In the genomic region with DNA sequence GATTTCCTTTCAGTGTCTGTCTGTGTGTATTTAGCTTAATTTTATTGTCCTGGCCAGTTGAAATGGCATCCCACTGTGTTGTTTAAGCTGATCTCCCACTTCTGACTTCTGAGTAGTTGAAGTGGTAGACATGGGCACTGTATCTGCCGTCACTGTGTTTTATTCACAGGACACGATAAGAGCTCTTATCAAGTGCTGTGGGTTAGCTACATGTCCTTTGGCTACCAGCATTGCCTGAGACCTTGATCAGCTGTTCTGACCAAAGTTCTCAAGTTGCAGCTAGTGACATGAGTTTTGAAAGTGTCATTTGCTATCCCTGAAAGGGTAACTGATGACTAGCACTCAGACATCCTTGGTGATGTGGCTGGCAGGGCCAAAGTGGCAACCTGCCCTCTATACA, we compare ENCODE assay signal across 27 mouse cellular contexts.
"Had no signal": no experiment of that assay in that cellular context is flagged by ENCODE, and none has a peak within 500 bp of the region (broad histone marks: within the 10 kb centered on the region; RNA-seq: fewer than 3 reads in every experiment).

No protein-coding gene starts in this region.

- H3K27ac ChIP-seq: embryonic facial prominence, embryonic 10.5 days; embryonic facial prominence, embryonic 12.5 days; embryonic facial prominence, embryonic 13.5 days; embryonic facial prominence, embryonic 15.5 days; forebrain, embryonic 10.5 days; forebrain, embryonic 12.5 days; forebrain, embryonic 13.5 days; forebrain, embryonic 15.5 days; gastrocnemius, adult 2 months; heart, adult 2 months had no signal

- ATAC-seq: forebrain, embryonic 13.5 days; forebrain, embryonic 14.5 days; forebrain, embryonic 15.5 days; forebrain, embryonic 16.5 days; forebrain, postnatal 0 days had no signal

- H3K4me1 ChIP-seq: embryonic facial prominence, embryonic 10.5 days; embryonic facial prominence, embryonic 12.5 days; embryonic facial prominence, embryonic 13.5 days; embryonic facial prominence, embryonic 15.5 days; forebrain, embryonic 10.5 days; forebrain, embryonic 12.5 days; forebrain, embryonic 13.5 days; forebrain, embryonic 15.5 days had no signal

- H3K4me3 ChIP-seq: embryonic facial prominence, embryonic 10.5 days; embryonic facial prominence, embryonic 12.5 days; embryonic facial prominence, embryonic 13.5 days; embryonic facial prominence, embryonic 15.5 days; erythroblast, embryonic 14.5 days; forebrain, embryonic 10.5 days; forebrain, embryonic 12.5 days; forebrain, embryonic 13.5 days; forebrain, embryonic 15.5 days; gastrocnemius, adult 2 months; heart, adult 2 months had no signal

- H3K9me3 ChIP-seq: embryonic facial prominence, embryonic 10.5 days; embryonic facial prominence, embryonic 12.5 days; embryonic facial prominence, embryonic 13.5 days; embryonic facial prominence, embryonic 15.5 days; forebrain, embryonic 10.5 days; forebrain, embryonic 12.5 days; forebrain, embryonic 13.5 days; forebrain, embryonic 15.5 days had no signal

- H3K9ac ChIP-seq: embryonic facial prominence, embryonic 12.5 days; embryonic facial prominence, embryonic 13.5 days; embryonic facial prominence, embryonic 15.5 days; forebrain, embryonic 12.5 days; forebrain, embryonic 13.5 days; forebrain, embryonic 15.5 days; forebrain, postnatal 0 days had no signal

- H3K4me2 ChIP-seq: embryonic facial prominence, embryonic 12.5 days; embryonic facial prominence, embryonic 13.5 days; embryonic facial prominence, embryonic 15.5 days; forebrain, embryonic 12.5 days; forebrain, embryonic 13.5 days; forebrain, embryonic 15.5 days had no signal

- H3K36me3 ChIP-seq: embryonic facial prominence, embryonic 10.5 days; embryonic facial prominence, embryonic 12.5 days; embryonic facial prominence, embryonic 13.5 days; embryonic facial prominence, embryonic 15.5 days; forebrain, embryonic 10.5 days; forebrain, embryonic 12.5 days; forebrain, embryonic 15.5 days had no signal

- H3K27me3 ChIP-seq: embryonic facial prominence, embryonic 12.5 days; embryonic facial prominence, embryonic 13.5 days; embryonic facial prominence, embryonic 15.5 days; forebrain, embryonic 12.5 days; forebrain, embryonic 13.5 days; forebrain, embryonic 15.5 days had no signal

- DNase-seq: cerebellum, adult 8-10 months; cerebellum, adult 9-10 months; cerebellum, adult 9-11 months; cerebellum, postnatal 10 days; cerebellum, postnatal 14 days; cerebellum, postnatal 25 days; cerebellum, postnatal 36 days; embryo, embryonic 11 days; forebrain, postnatal 0 days; gastrocnemius, adult 2 months; gastrocnemius, postnatal 10 days; gastrocnemius, postnatal 14 days; gastrocnemius, postnatal 25 days; gastrocnemius, postnatal 36 days; heart, adult 18-20 months; heart, adult 2 months had no signal
